Mouse (Mus musculus) kidney, adult 2 months (tissue): ENCODE results near the gene Ano1. TPM values are rescaled to one million over a fixed set of nuclear protein-coding genes. Genes with fewer than 3 reads are reported as not detected.

Source experiments
- DNase-seq: peaks from one replicate; pipeline ENCODE4 v3.0.0; 2021
- H3K27ac ChIP-seq: fragments of 200-500 bp; 2 replicates; pipeline ENCODE4 v1.5.1; 2012; ENCODE audit warnings: low read depth, low read length, control low read depth, inconsistent platforms; ENCODE audit not compliant: insufficient read depth
- H3K27me3 ChIP-seq: fragments of 200-500 bp; replicated peaks from 2 replicates; pipeline ENCODE4 v1.6.1; 2012; ENCODE audit warnings: mild to moderate bottlenecking, moderate library complexity, low read length, inconsistent platforms; ENCODE audit not compliant: control insufficient read depth, insufficient read depth
- H3K36me3 ChIP-seq: fragments of 200-500 bp; 2 replicates; pipeline ENCODE4 v1.6.1; 2012; ENCODE audit warnings: mild to moderate bottlenecking, moderate library complexity, low read length, inconsistent platforms; ENCODE audit not compliant: control insufficient read depth, insufficient read depth
- H3K4me1 ChIP-seq: fragments of 200-500 bp; 2 replicates; pipeline ENCODE4 v1.6.1; 2011; ENCODE audit warnings: low read length; ENCODE audit not compliant: control insufficient read depth, insufficient read depth
- H3K4me3 ChIP-seq: fragments of 200-500 bp; 2 replicates; pipeline ENCODE4 v1.5.1; 2011; ENCODE audit warnings: mild to moderate bottlenecking, low read depth, low read length, control low read depth; ENCODE audit not compliant: insufficient read depth
- CTCF ChIP-seq: fragments of 200-500 bp; conservative IDR thresholded peaks from 2 replicates; pipeline ENCODE4 v1.5.1; 2011; ENCODE audit warnings: low read depth, mild to moderate bottlenecking, control low read depth, low read length, moderate library complexity, mixed read lengths; ENCODE audit not compliant: insufficient read depth, insufficient read length
- POLR2A ChIP-seq: fragments of 200-500 bp; IDR thresholded peaks from one replicate; pipeline ENCODE4 v1.6.1; 2011; ENCODE audit warnings: low read depth, low read length, control low read depth
- WGBS: fragments of 180-500 bp; shearing (Covaris S2); methylation state at CpG from one replicate; pipeline ENCODE4 v1.1.7; 2018; 5-methylcytosine and 5-hydroxymethylcytosine counted together
- polyA plus RNA-seq: library from polyadenylated mRNA; depleted of rRNA; stranded (reverse); fragments of >200 nt; gene quantifications from 2 replicates; pipeline ENCODE4 v1.2.3, GENCODE M21; 2012

Ano1 gene
- polyA plus RNA-seq, 1 experiment, result 10.0 TPM

DNA sequence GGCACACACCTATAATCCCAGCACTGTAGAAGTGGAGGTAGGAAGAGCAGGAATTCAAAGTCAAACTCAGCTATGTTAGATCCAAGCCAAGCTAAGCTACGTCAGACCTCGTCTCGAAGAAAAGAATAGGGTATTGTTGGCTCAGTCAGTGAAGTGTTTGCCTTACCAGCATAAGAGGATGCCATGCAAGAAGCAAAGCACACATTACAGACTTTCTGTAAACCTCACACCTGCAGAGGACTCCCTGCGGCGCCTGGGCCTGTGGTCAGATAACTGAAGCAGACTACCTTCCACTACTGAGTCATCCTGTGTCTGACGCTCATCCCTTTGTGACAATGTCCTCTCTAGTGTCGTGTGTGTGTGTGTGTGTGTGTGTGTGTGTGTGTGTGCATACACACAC, 142.2 kb downstream of the Ano1 start:
- TF ChIP-seq CTCF (no peak), POLR2A (no peak)
- no peak overlapping the region for H3K4me3 ChIP-seq
- no peak overlapping the region for H3K27ac ChIP-seq
- H3K4me1 ChIP-seq, result no peaks in the 10 kb centered on the region
- WGBS, result 89% methylated on average over 7 of the region's 7 CpGs
- H3K36me3 ChIP-seq, result no peaks in the 10 kb centered on the region
- H3K27me3 ChIP-seq, result no peaks in the 10 kb centered on the region
- no peak for DNase-seq

DNA sequence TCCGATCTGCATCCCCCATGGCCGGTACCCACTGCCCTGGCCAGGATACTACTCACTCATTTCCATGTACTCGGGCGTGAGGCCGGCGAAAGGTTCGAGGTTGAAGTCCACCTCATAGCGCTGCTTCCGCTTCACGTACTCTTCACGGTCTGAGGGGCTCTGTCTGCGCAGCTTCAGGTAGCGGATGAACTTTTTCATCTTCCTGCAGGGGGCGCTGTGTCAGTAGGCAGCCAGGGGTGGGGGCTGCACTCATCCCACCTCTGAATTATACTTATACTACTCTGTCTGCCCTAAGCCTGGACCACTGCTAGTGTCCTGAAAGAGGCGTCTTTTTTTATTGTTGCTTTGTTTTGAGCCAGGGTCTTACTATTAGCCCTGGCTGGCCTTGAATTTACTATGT, 143.9 kb downstream of the Ano1 start:
- 93% methylated on average over 15 of the region's 15 CpGs for WGBS
- no peak for DNase-seq
- H3K36me3 ChIP-seq, result no peaks in the 10 kb centered on the region
- H3K27ac ChIP-seq, result no peak overlapping the region
- H3K27me3 ChIP-seq, result no peaks in the 10 kb centered on the region
- H3K4me1 ChIP-seq, result no peaks in the 10 kb centered on the region
- no peak overlapping the region for H3K4me3 ChIP-seq
- TF ChIP-seq POLR2A (no peak), CTCF (no peak)

- Histone ChIP-seq H3K4me3 (no peak overlapping the region), H3K4me1 (no peaks in the 10 kb centered on the region), H3K27me3 (no peaks in the 10 kb centered on the region), H3K36me3 (no peaks in the 10 kb centered on the region), H3K27ac (no peak overlapping the region)
- DNase-seq, result no peak
- TF ChIP-seq POLR2A, result no peak
- TF ChIP-seq CTCF, result no peak
- 70% methylated on average over 4 of the region's 4 CpGs for WGBS
These were observed 147.0 kb downstream of the Ano1 start for GRCm38 (mm10) chr7:144604735-144605134.

DNA sequence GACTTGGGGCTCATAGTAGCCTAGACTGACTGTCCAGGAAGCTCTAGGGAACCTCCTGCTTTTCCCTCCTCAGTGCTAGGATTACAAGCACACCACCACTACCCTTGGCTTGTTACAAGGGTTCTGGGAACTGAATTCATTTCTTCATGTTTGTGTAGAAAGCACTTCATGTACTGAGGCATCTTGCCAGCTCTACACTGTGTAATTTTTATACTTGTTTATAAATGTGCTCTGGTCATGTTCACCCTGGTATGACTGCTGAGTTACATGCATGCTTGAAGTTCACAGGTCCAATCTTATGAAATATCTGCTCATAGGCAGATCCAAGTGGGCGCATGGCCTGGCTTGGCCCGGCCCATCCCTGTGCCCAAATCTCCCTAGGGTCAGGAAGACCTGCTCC, 147.5 kb downstream of the Ano1 start:
- no peak overlapping the region for H3K27ac ChIP-seq
- no peaks in the 10 kb centered on the region for H3K27me3 ChIP-seq
- no peak for DNase-seq
- WGBS, result 87% methylated on average over 2 of the region's 2 CpGs
- no peaks in the 10 kb centered on the region for H3K36me3 ChIP-seq
- no peaks in the 10 kb centered on the region for H3K4me1 ChIP-seq
- TF ChIP-seq POLR2A, result no peak
- no peak for TF ChIP-seq CTCF
- H3K4me3 ChIP-seq, result no peak overlapping the region

GRCm38 (mm10) chr7:144600333-144600900, 151.4 kb downstream of the Ano1 start:
- no peak for TF ChIP-seq POLR2A
- no peak overlapping the region for H3K27ac ChIP-seq

DNA sequence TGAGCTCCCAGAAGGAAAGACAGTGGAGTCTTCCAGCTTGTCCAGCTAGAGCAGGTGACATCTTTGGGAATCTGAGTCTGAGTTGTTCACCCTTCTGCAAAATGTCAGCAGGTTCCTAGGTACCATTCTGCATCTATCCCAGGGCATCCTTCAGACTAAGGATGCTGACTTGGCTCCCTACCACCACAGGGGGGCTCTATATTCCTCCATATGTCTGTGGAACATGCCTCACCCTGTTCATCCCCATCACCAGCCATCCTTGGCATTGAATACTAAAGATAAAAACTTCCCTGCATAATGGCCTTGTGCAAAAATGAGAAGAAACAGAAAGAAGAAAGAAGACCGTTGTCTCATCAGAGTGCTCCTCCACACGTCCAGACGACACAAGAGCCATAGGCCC, 162.3 kb downstream of the Ano1 start:
- TF ChIP-seq CTCF (0 out of 2 replicates have a peak, but pooled peaks have one; percentile 2), POLR2A (no peak)
- WGBS, result 88% methylated on average over 3 of the region's 3 CpGs
- Histone ChIP-seq H3K27ac (no peak overlapping the region), H3K36me3 (no peaks in the 10 kb centered on the region), H3K4me3 (no peak overlapping the region), H3K4me1 (no peaks in the 10 kb centered on the region), H3K27me3 (no peaks in the 10 kb centered on the region)
- DNase-seq, result no peak

More at GRCm38 (mm10) chr7:144600333-144600900, 151.4 kb downstream of the Ano1 start:
- Histone ChIP-seq H3K27me3 (no peaks in the 10 kb centered on the region), H3K4me1 (no peaks in the 10 kb centered on the region), H3K4me3 (no peak overlapping the region), H3K36me3 (no peaks in the 10 kb centered on the region)
- DNase-seq, result no peak
- WGBS, result 57% methylated on average over 6 of the region's 6 CpGs

GRCm38 (mm10) chr7:144587291-144587690, 164.5 kb downstream of the Ano1 start:
- H3K4me1 ChIP-seq, result peaks cover 4% of the 10 kb centered on the region; the same call in 1 of the 2 replicates
- peak; percentile 59 for TF ChIP-seq CTCF
- TF ChIP-seq POLR2A, result no peak
- no peak overlapping the region for H3K4me3 ChIP-seq
- 37% methylated on average over 2 of the region's 2 CpGs for WGBS
- DNase-seq, result peak; percentile 40
- H3K36me3 ChIP-seq, result no peaks in the 10 kb centered on the region
- H3K27me3 ChIP-seq, result no peaks in the 10 kb centered on the region
- no peak overlapping the region for H3K27ac ChIP-seq
